In genomic region chr16:43690211-43690690, GRCm38 (mm10) we compare ENCODE assay signal across 27 mouse cellular contexts. TPM values are rescaled to one million over a fixed set of nuclear protein-coding genes. Genes with fewer than 3 reads are reported as not detected.
DNase-seq lines count a peak whose midpoint lies in the region; ATAC-seq lines count a peak whose summit lies in the region.
"Had no signal": no experiment of that assay in that cellular context is flagged by ENCODE, and none has a peak within 500 bp of the region (broad histone marks: within the 10 kb centered on the region; RNA-seq: fewer than 3 reads in every experiment).

No protein-coding gene starts in this region.

- no peaks in the 10 kb centered on the region for H3K27me3 ChIP-seq in hindbrain, embryonic 13.5 days
- H3K27me3 ChIP-seq: forebrain, embryonic 13.5 days; heart, embryonic 15.5 days; limb, embryonic 13.5 days; liver, embryonic 13.5 days; midbrain, embryonic 12.5 days; neural tube, embryonic 15.5 days; stomach, embryonic 15.5 days had no signal

- H3K4me3 ChIP-seq in hindbrain, embryonic 13.5 days: no peak overlapping the region
- H3K4me3 ChIP-seq: forebrain, embryonic 13.5 days; heart, adult 2 months; heart, embryonic 15.5 days; limb, embryonic 13.5 days; liver, embryonic 13.5 days; midbrain, embryonic 12.5 days; neural tube, embryonic 15.5 days; stomach, embryonic 15.5 days had no signal

- H3K9me3 ChIP-seq in hindbrain, embryonic 13.5 days: no peaks in the 10 kb centered on the region
- H3K9me3 ChIP-seq: forebrain, embryonic 13.5 days; heart, embryonic 15.5 days; limb, embryonic 13.5 days; liver, embryonic 13.5 days; midbrain, embryonic 12.5 days; neural tube, embryonic 15.5 days; stomach, embryonic 15.5 days had no signal

- H3K9ac ChIP-seq in hindbrain, embryonic 13.5 days: no peak overlapping the region
- H3K9ac ChIP-seq: forebrain, embryonic 13.5 days; heart, embryonic 15.5 days; limb, embryonic 13.5 days; liver, embryonic 13.5 days; lung, embryonic 14.5 days; midbrain, embryonic 12.5 days; neural tube, embryonic 15.5 days; stomach, embryonic 15.5 days had no signal

- no peak overlapping the region for H3K27ac ChIP-seq in hindbrain, embryonic 13.5 days
- H3K27ac ChIP-seq: forebrain, embryonic 13.5 days; heart, adult 2 months; heart, embryonic 15.5 days; hindbrain, postnatal 0 days; limb, embryonic 13.5 days; liver, embryonic 13.5 days; midbrain, embryonic 12.5 days; neural tube, embryonic 15.5 days; stomach, embryonic 15.5 days had no signal

- intact Hi-C loops in heart, postnatal 14 days (cut with DNase I): no loop called here

- H3K4me1 ChIP-seq in hindbrain, embryonic 13.5 days (replicated peaks): no peaks in the 10 kb centered on the region
- H3K4me1 ChIP-seq: forebrain, embryonic 13.5 days; heart, embryonic 15.5 days; limb, embryonic 13.5 days; liver, embryonic 13.5 days; midbrain, embryonic 12.5 days; neural tube, embryonic 15.5 days; stomach, embryonic 15.5 days had no signal

- H3K4me2 ChIP-seq in hindbrain, embryonic 13.5 days: no peak overlapping the region
- H3K4me2 ChIP-seq: forebrain, embryonic 13.5 days; heart, embryonic 15.5 days; limb, embryonic 13.5 days; liver, embryonic 13.5 days; lung, embryonic 14.5 days; midbrain, embryonic 12.5 days; neural tube, embryonic 15.5 days; stomach, embryonic 15.5 days had no signal

- no peaks in the 10 kb centered on the region for H3K36me3 ChIP-seq in hindbrain, embryonic 13.5 days
- H3K36me3 ChIP-seq: heart, embryonic 15.5 days; limb, embryonic 13.5 days; liver, embryonic 13.5 days; midbrain, embryonic 12.5 days; neural tube, embryonic 15.5 days; stomach, embryonic 15.5 days had no signal

- DNase-seq in thymus, postnatal 0 days (ENCODE audit: low spot score): peak; percentile 49
- DNase-seq in thymus, adult 18-20 months: no peak
- DNase-seq in T-cell, adult 2 months (ENCODE audit: low spot score): peak; percentile 65
- peak; percentile 61 to 79 for DNase-seq in natural killer cell, adult 2 months (ENCODE audit: low spot score in 2 of 2)
- peak; percentile 29 to 51 for DNase-seq in thymus, postnatal 36 days
- no peak for DNase-seq in kidney, postnatal 10 days
- DNase-seq in heart, postnatal 14 days: no peak
- DNase-seq: adrenal gland, adult 2 months; cerebellum, adult 9-10 months; gastrocnemius, postnatal 14 days; heart, adult 2 months; liver, embryonic 13.5 days; lung, embryonic 14.5 days; lung, postnatal 4 days had no signal

- 97% methylated on average over 3 of the region's 3 CpGs for WGBS in hindbrain, embryonic 13.5 days

- ATAC-seq in hindbrain, embryonic 13.5 days (ENCODE audit: low FRiP score): no peak
- ATAC-seq: forebrain, embryonic 13.5 days; hindbrain, postnatal 0 days had no signal

RNA-seq across cellular contexts. Expression of gene Tigit, which starts 26.3 kb away (rescaled TPM):
- polyA plus RNA-seq in thymus, postnatal 0 days (2015; fragmentation: Nextera tagmentation; extraction: Ambion mirVana): 1.0 and 1.1 TPM in 2 replicates
- not detected in 2 replicates for polyA plus RNA-seq in hindbrain, embryonic 13.5 days (2015; fragmentation: Nextera tagmentation; extraction: Ambion mirVana)
- total RNA-seq in heart, postnatal 14 days (2021): not detected
- total RNA-seq: gastrocnemius, postnatal 14 days; heart, adult 2 months; hematopoietic stem cell, adult 5-6 weeks; hindbrain, postnatal 0 days; layer of hippocampus, postnatal 25 days; left cerebral cortex, postnatal 10 days had no signal
- polyA plus RNA-seq: cortical plate, adult 2 months; forebrain, embryonic 13.5 days; heart, embryonic 15.5 days; kidney, embryonic 14.5 days; limb, embryonic 13.5 days; liver, embryonic 13.5 days; lung, embryonic 14.5 days; neural tube, embryonic 15.5 days; stomach, embryonic 15.5 days had no signal

Comparison
In these comparisons a context has a peak if more than half of its experiments do, and no peak if none do; other contexts are left out.
1. DNase-seq: peak in thymus, postnatal 0 days (single experiment), T-cell, adult 2 months (single experiment), natural killer cell, adult 2 months (2 of 2) and thymus, postnatal 36 days (2 of 2); none in thymus, adult 18-20 months (0 of 2), kidney, postnatal 10 days (single experiment) and heart, postnatal 14 days (0 of 2).